Mouse (Mus musculus) MEL-GATA-1-ER (cell line): ENCODE results near the gene Bloc1s1.

Source experiments
- DNase-seq: peaks from one replicate; pipeline ENCODE4 v3.0.0-alpha.2; 2012; ENCODE audit warnings: low read depth; ENCODE audit errors: extremely low read depth

Bloc1s1 gene

DNA sequence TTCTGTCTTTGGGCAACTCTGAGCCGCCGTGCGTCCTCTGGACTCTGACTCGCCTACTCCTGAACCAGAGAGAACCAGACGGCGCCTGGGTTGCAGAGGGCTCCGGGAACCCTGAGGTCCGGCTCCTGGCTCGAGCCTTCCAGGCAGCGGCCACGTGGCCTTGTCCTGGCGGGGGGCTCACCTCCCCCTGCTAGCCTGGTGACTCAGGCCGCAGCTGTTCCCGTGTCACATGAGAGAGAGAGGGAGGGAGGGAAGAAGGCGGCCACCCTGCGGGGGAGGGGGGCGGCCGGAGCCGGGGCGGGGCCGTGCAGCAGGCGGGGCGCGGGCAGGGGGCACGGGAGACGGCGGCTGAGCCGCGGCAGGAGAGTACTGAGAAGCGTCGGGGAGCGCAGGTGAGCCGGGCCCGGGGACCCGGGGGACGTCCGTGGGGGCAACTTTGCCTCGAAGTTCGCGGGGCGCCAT lies 14.2 kb downstream of the Bloc1s1 start:
- DNase-seq: no peak

DNA sequence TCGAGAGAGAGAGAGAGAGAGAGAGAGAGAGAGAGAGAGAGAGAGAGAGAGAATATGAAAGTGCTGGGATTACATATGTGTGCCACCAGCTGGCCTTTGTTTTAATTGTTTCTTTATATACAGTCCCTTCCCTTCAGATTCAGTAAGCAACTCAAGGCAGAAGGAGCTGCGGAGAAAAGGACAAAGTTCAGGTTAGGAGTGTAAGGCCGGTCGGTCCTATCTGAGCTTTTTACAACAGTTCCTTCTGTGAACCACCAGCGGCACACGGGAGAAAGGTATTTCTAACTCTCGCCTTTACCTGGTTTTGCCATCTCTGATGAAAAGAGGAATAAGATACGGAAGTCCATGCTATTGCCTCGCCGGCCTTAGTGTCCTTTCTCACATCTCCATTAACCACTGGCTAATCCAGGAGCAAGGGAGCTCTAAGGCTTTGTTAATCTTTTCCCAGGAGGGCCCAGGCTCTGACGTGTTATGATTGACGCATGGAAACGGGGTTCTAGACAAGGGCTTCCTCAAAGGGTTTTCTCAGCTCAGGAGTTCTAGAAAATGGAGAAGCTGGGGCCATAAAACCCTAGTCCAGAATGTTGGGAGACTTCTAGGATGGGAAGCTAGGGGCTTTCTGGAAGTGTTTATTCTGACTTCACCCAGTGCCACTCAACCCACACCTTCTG lies 14.9 kb downstream of the Bloc1s1 start:
- no peak for DNase-seq

DNA sequence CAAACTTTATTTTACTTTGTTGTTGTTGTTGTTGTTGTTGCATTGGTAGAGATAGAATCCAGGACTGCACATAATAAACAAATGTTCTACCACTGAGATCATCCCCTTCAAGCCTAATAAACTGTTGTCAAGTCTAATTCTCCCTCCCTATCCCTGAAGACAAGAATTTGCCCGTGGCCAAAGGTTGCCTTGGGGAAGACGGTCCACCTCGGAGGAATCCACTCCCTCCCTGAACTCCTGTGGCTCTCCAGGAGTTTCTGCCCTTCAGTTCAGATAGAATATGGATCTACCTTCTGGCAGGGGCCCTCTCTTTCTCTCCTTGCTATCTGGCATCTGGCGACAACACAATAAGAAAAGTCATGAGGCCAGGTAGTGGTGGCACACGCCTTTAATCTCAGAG lies 19.0 kb downstream of the Bloc1s1 start:
- no peak for DNase-seq

DNA sequence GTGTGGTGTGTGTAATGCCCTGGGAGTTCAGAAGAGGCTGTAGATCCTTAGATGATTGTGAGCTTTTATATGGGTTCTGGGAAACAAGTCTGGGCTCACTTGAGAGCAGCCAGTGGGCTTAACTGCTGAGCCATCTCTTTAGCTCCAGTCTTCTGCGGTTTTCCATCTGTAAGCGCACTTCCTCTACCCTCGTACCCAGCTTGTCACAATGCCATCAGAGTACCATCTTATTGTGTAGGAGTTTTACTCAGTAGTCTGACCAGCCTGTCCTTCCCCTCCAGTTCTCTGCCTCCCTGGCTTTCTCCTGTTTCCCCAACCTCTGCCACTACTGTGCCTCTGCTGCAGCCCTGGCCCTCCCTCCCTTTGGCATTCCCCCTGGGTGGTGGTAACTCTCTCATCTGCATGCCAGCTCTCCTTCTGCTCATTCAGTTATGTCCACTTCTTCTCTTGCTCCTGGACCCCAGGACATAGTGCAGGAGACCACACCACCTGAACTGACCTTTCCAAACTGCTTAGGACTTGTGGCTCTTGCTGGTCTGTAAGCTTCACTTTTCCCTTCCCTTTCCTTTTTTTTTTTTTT lies 21.3 kb downstream of the Bloc1s1 start:
- no peak for DNase-seq

DNA sequence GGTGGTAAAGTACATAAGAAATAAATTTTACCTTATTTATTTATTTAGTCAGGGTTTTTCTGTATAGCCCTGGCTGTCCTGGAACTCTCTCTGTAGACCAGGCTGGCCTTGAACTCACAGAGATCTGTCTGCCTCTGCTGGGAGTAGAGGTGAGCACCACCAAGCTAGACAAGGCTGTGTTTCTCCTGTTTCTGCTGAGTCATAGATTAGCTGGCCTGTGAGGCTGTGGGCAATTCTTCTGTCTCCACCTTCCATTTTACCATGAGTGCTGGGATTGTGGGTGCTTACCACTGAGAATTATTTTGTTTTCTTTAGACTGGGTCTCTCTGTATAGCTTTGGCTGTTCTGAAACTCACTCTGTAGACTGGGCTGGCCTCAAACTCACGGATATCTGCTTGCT lies 22.4 kb downstream of the Bloc1s1 start:
- DNase-seq: no peak

DNA sequence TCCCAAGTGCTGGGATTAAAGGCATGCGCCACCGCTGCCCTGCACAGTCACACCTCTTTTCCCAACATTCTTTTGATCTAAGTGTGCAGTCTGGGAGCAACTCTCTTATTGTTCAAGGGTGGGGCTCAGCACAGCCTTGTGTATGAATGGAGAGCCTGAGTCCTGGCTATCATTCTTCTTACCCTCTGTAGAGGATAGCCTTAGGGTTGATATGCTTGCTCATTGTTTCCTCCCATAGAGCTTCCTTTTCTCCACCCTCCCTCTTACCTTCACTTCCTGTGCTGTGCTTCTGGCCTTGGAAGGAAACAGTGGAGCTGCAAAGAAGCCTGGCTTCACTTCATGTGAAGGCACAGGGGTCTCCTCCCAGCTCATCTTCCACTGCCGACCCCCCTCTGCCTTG lies 23.1 kb downstream of the Bloc1s1 start, which contains the start of gene Cd63:
Cd63 (plus strand) TSS at position 292 of the 400 bp plus-strand sequence.
- no peak for DNase-seq

DNA sequence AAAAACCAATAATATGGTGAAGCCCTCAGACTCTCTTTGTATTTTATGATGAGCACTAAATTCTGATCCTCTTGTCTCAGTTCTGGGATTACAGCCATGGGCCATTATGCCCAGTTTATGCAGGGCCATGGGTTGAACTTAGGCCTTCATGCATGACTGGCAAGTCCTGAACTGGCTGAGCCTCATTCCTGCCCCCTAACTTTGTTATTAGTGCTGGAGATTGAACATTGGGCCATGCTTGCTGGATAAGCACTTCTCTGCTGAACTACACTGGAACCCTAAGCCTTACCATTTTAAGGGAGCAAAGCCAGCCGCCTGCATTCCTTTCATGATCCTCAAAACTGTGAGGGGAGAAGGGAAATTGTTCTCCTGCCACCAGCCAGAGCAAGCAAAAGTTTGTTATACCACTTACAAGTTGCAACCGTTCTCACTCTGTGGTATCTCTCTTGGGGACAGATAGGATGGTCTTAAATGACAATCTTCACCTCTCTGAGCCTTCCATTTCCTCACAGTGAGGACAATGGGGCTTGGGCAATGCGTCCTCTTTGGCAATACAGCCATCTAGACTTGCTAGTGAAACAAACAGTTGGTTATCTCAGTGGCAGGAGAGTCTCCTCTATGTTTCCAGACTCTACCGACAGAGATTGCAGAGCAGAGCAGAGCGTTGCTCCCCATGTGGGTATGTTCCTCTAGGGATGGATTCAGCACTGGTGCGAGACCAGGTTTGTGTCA lies 23.9 kb downstream of the Bloc1s1 start:
- DNase-seq: no peak

DNA sequence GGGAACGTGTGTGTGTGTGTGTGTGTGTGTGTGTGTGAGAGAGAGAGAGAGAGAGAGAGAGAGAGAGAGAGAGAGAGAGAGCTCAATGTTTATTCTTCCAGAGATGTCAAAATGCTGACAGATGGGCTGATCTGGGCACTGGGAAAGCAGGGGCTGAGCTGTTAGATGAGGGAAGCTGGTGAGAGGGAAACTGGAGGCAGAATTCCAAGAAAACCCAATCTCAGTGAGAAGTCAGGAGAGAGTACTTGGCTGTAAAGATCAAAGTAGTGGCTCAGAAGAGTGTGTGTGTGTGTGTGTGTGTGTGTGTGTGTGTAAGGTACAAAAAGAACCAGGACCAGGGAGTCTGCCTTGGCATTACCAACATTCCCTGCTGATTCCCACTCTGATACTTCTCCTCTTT lies 26.3 kb downstream of the Bloc1s1 start:
- DNase-seq: no peak

DNA sequence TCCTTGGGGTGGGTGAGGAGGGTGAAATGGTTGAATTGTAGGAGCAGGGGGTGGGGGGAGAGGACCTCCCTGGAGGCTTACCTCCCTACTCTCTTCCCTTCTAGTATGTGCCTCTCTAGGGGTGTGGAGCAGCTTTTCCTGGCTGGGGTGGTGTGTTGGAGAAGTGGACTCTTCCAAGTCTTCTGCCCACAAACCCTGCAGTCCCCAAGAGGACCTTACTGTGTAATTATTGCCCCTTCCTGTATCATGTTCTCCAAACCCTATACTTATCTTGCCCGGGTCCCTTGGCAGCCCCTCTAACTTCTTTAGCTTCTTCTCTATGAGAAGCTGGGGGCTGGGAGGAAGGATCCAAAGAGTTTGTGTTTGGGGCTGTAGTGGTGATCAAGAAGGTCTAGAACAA lies 27.0 kb downstream of the Bloc1s1 start:
- no peak for DNase-seq

DNA sequence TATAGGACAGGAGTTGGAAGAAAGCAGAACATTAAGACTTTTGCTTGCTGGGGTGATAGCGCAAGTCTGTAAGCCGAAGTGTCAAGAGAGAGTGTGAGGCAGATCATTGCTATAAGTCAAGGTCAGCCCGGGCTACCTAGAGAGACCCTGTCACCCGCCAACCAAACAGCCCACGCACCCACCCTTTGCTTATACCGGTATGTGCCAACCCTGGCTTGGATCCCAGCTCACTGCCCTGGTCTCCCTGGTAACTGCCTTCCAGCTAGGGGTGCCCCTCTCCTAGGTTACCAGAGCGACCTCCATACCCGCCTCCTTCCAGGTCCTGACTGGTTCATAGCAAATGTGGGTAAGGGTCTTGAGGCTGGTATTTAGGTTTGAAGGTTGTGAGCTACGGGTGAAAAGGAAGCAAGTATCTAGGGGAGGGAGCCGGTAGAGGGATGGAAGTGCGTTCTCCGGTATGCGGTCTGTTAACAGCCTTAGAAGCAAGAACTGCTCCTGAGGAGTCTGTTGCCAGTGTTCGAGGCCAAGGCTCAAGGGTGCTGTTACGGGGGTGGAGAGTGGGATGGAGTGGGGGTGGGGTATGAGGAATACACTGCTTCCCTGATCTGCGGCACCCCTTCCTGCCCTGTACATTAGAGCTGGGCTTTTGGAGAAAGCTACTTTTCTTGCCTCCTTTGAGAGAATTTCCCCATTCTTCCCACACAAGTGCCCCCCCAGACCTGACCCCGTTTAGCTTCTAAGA lies 27.7 kb downstream of the Bloc1s1 start:
- DNase-seq: no peak

DNA sequence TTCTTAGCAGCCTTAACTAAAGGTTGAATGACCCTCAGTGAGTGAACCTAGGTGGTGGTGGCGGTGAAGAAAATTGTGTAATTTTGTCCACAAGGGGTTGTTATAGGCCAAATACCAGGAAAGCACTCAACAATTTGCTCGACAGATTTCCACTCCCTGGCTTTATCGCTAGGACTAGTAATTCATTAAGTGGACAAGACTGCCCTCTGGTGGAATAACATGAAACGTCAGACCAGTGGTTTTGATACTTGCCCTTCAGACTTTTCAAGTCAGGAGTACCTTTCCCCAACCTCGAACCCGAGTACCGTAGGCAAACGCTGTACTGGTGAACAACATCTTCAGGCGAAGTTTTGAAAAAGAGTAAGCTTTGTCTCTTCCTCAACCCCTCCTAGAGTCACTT lies 28.4 kb downstream of the Bloc1s1 start:
- peak; percentile 80 for DNase-seq

DNA sequence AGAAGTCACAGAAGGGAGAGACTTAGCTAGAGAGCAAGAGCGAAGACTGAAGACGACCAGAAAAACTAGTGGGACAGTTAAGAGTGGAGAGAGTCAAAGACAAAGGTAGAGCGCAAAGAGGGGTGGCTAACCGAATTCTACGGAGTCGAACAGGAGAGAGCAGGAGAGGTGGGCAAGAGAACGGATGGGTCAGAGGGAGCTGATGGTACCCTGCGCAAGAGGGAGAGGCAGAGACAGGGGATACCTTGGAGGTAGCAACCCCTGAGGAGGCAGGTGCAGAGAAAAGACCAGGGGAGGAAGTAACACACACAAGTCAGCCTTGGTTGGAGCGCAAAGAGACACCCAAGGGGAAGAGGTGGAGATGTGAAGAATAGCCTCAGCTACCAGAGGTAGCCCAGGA lies 31.6 kb downstream of the Bloc1s1 start:
- no peak for DNase-seq

DNA sequence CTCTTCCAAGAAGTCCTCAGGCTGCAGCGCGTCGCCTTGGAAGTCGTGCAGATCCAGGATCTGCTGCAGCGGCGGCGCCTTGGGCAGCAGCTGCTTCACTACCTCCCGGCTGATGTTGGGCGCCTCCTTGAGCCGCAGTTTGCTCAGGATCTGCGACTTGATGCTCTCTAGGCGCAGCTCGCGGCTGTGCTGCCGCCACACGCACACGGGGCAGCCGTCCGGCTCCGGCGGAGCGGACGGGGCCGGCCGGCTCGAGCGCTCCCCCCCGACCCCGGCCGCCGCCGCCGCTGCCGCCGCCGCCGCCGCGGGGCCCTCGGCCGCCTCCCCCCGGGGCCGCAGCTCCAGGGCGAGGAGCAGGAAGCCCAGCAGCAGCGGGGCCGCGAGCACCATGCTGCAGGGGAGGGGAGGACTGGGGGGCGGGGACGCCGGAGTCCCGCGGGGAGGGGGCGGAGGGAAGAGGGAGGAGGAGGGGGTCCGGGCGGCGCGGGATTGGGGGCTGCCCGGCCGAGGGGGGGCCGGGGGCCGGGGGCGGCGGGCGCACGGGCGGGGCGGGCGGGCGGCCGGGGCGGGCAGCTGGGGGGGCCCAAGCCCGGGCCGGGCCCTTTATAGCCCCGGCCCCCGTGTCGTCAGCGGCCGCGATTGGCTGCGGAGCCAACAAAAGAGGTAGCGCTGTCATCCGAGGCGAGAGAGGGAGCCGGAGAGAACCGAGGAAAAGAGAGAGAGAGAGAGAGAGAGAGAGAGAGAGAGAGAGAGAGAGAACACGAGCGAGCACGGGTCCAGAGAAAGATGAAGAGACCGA lies 32.3 kb downstream of the Bloc1s1 start, which contains the start of gene Gdf11:
Gdf11 (minus strand) TSS at position 423 of the 799 bp plus-strand sequence.
- DNase-seq: peak; percentile 49

DNA sequence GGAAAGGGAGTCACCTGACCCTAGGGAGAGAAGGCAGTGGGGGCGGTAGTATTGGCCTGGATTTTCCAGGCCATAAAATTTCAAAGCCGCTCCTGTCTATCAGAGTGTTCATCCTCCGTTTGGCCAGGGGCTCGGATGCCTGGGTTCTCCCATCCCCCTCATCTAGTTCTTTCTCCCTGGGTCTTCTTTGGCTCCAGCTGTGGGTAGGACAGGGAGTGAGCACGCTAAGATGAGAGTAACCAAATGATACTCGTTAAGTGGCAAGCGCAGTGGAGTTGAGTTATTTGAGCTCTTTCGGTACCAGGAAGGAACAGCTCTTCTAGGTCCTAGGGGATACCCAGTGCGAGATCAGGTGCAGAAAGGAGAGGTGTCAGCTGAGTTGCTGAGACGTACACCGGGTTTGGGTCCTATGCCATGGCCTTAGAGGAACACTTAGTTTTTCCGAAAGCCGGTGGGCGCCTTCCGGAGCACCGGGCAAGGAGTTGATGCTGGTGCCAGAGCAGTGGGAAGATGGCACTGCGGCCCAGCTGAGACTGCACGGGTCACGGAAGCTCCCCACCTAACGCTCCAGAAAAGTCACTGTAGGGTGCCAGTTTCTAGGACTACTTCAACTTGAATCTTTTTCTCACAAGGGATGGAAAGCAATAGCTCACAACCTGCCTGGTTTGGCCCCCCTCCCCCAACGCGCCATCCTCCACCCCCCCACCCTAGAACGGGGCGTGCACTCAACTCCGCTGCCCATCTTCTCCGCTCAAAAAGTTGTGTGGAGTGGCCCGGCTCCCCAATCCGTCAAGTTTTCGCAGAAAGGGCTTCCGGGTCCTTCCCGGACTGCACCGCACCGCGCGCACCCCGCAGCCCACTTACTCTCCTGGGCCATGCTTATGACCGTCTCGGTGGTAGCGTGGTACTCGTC lies 33.2 kb downstream of the Bloc1s1 start:
- no peak for DNase-seq

DNA sequence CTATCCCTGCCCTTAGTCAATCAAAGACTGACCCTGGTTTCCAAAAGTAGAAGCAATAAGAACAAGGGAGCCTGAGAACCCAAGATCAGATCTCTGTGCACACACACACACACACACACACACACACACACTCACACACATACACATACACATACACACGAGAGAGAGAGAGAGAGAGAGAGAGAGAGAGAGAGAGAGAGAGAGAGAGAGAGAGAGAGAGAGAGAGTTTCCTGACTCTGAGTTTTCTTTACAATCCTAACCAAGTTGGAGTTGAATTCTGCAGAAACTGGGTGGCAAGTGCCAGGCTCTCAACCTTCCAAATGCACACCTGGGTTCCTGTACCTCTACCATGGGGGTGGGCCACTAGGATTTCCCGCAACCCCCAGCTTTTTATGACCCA lies 34.0 kb downstream of the Bloc1s1 start:
- no peak for DNase-seq

DNA sequence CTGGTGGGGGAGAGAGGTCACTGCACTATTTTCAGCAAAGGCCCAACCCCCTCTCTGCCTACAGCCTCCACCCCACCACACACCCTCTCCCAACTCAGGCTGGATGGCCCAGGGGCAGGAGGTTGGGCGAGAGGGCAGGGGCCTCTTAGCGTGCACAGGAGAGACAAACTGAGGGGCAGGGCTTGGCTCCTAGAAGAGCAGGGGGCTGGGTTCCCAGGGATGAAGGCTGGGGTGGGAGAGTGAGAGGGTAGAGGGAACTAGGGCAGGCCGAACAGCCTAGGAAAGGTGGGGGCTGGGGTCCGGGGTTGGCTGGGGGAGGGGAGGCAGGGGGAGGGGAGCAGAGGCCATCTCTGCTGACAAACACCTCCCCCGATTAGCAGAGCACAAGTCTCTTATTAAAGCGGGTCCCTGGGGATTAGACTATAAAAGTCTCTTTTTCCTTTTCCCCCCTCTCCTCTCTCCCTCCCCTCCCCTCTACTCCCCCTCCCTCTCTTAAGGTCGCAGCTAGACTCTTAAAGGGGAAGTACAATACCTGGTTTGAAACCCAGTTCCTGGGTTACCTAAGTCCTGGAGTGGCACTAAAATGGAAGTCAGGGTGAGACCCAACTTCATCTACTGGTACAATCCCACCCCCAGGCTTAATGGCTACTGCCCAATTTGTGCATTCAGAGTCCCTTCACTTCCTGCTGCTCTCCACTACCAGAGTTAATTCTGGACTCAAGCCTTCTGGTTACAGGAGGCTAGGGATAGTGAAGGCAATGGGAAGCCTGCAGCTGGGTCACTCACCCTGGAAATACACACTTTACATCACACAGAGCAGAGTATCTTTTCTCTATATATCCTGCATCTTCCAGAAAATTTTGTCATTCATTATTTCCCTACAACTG lies 34.7 kb downstream of the Bloc1s1 start:
- DNase-seq: no peak

DNA sequence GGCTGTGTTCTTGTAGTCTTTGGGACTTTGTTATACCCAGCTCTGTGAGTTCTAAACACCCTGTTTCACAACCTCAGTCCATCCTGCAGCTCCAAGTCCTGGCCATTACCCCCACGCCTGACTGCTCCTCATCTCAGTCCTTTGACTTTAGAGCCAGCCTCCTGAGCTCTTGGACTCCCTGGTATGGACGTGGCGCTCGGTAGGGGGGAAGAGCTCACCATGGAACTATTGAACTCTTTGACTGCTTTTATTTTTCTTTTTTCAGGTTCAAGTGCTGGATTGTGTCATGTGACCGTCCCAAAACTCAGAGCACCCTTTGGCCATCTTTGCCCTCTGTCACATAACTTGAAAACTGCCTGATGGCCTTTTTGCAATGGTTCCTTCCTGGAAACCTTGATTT lies 41.8 kb downstream of the Bloc1s1 start:
- no peak for DNase-seq

DNA sequence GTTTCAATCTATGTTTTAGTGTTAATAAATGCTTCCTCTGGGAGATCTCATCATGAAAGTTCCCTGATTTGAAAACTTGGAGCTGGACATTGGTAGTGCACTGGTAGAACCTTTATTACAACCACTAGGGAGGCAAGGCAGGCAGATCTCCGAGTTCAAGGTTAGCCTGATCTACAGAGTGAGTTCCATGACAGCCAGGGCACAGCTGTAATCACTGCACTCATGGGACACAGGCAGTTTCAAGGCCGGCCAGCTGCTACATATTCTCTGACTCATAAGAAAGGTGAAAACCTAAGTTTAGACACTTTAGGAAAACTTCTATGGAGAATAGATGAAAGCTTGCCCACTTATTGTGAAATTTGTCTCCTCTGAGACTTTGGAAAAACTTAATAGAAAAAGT lies 45.0 kb downstream of the Bloc1s1 start:
- DNase-seq: no peak

DNA sequence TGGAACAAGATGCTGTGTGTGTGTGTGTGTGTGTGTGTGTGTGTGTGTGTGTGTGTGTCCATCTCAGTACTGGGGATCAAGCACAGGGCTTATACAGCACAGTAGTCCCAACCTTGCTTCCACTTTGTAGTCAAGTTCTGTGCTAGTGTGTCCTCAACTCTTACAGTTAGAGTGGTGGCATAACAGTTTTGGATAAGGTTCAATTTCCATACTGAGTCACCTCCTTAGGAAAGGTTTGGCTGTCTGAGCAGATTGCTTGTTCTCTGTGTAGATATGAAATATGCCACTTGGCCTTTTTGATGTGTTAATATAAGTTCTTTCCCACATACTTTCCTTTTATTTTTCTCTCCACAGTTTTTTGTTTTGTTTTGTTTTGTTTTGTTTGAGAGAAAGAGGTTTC lies 45.5 kb downstream of the Bloc1s1 start:
- DNase-seq: no peak
